Mouse (Mus musculus) ES-Bruce4 (cell line): Measurements from ENCODE around the gene Erp44. TPM values are rescaled to one million over a fixed set of nuclear protein-coding genes. Genes with fewer than 3 reads are reported as not detected.

ENCODE experiments used
- H3K27ac ChIP-seq: 2 replicates; pipeline ENCODE4 v1.5.1; 2012; ENCODE audit warnings: low read length, inconsistent platforms; ENCODE audit not compliant: insufficient read depth
- H3K27me3 ChIP-seq: 2 replicates; pipeline ENCODE4 v1.6.1; 2012; ENCODE audit warnings: mild to moderate bottlenecking, low read length, inconsistent platforms; ENCODE audit not compliant: control insufficient read depth, poor library complexity, insufficient read depth, severe bottlenecking
- H3K36me3 ChIP-seq: 2 replicates; pipeline ENCODE4 v1.6.1; 2012; ENCODE audit warnings: inconsistent platforms, mild to moderate bottlenecking, low read length, moderate library complexity; ENCODE audit not compliant: control insufficient read depth, poor library complexity, insufficient read depth, severe bottlenecking
- H3K4me1 ChIP-seq: one replicate; pipeline ENCODE4 v1.8.1; 2011; ENCODE audit warnings: low read length; ENCODE audit not compliant: control insufficient read depth, insufficient read depth
- H3K4me3 ChIP-seq: 2 replicates; pipeline ENCODE4 v1.5.1; 2011; ENCODE audit warnings: low read depth, mild to moderate bottlenecking, low read length
- H3K9ac ChIP-seq: 2 replicates; pipeline ENCODE4 v1.6.1; 2012; ENCODE audit warnings: low read depth, mild to moderate bottlenecking, inconsistent platforms; ENCODE audit not compliant: poor library complexity, severe bottlenecking
- H3K9me3 ChIP-seq: replicated peaks from 2 replicates; pipeline ENCODE4 v1.6.1; 2012; ENCODE audit warnings: mild to moderate bottlenecking, low read length, inconsistent platforms; ENCODE audit not compliant: control insufficient read depth, poor library complexity, insufficient read depth, severe bottlenecking
- CTCF ChIP-seq: IDR thresholded peaks from one replicate; pipeline ENCODE4 v1.8.1; 2011; ENCODE audit warnings: low read depth, low read length
- EP300 ChIP-seq: IDR thresholded peaks from 2 replicates; pipeline ENCODE4 v1.6.1; 2011; ENCODE audit warnings: low read depth, low read length; ENCODE audit not compliant: insufficient read depth
- POLR2A ChIP-seq: IDR thresholded peaks from one replicate; pipeline ENCODE4 v1.8.1; 2011; ENCODE audit warnings: low read length; ENCODE audit not compliant: insufficient read depth
- polyA plus RNA-seq: library from polyadenylated mRNA; stranded (reverse); fragments of >200 nt; gene quantifications from 2 replicates; pipeline ENCODE4 v1.2.4, GENCODE M21; 2011; ENCODE audit warnings: low read depth; ENCODE audit not compliant: missing spikeins, insufficient read depth, insufficient read length

Gene Erp44
- polyA plus RNA-seq, 1 experiment = 67.6 TPM

GRCm38 (mm10) chr4:48314814-48315213 lies 35.5 kb upstream of the Erp44 start:
- Histone ChIP-seq H3K27me3 (no peaks in the 10 kb centered on the region), H3K4me1 (no peaks in the 10 kb centered on the region), H3K9ac (no peak overlapping the region), H3K27ac (no peak overlapping the region), H3K9me3 (no peaks in the 10 kb centered on the region), H3K4me3 (no peak overlapping the region), H3K36me3 (no peaks in the 10 kb centered on the region)
- TF ChIP-seq EP300 = no peak
- TF ChIP-seq CTCF = no peak
- TF ChIP-seq POLR2A = no peak

DNA sequence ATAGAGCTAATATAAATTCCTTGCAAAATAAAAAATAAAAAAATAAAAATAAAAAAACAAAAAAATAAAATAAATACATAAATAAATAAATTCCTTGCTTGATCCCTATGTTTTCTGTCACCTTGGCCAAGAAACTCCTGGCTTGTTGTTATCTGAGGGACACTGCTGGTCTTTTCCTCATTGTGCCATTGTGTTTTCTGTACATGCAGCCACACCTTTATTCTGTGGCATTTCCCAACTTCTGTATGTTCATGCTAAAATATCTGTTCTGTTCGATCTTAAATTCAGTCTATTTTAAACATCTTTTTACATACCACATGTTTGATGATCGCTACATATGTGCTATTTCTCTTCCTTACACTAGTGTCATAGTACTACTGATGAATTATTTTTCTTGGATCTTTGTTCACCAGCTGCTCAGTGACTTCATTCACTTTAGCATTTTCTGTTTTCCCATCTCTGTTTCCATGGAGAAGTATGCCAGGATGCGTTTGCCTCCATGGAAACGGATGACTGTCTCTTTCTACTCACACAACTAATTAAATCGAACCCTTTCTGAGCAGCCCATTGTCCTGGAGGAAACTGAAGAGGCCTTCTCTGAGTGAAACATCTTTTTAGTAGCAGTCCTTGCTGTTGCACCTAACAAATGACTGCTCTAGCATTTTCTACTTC lies 7.9 kb upstream of the Erp44 start:
- no peak for TF ChIP-seq CTCF
- TF ChIP-seq POLR2A = no peak
- TF ChIP-seq EP300 = no peak
- Histone ChIP-seq H3K27me3 (no peaks in the 10 kb centered on the region), H3K36me3 (no peaks in the 10 kb centered on the region), H3K27ac (no peak overlapping the region), H3K4me1 (no peaks in the 10 kb centered on the region), H3K9ac (no peak overlapping the region), H3K4me3 (no peak overlapping the region), H3K9me3 (no peaks in the 10 kb centered on the region)

- no peak for TF ChIP-seq EP300
- no peak for TF ChIP-seq CTCF
- no peak for TF ChIP-seq POLR2A
- Histone ChIP-seq H3K9me3 (no peaks in the 10 kb centered on the region), H3K27me3 (no peaks in the 10 kb centered on the region), H3K4me3 (no peak overlapping the region), H3K27ac (no peak overlapping the region), H3K4me1 (no peaks in the 10 kb centered on the region), H3K9ac (no peak overlapping the region), H3K36me3 (no peaks in the 10 kb centered on the region)
These were observed 1.8 kb upstream of the Erp44 start for GRCm38 (mm10) chr4:48281121-48281520.

- TF ChIP-seq CTCF = no peak
- TF ChIP-seq EP300 = no peak
- TF ChIP-seq POLR2A = no peak
- peak overlapping the region; percentile 49 for H3K9ac ChIP-seq
- H3K27ac ChIP-seq = no peak overlapping the region
- no peaks in the 10 kb centered on the region for H3K4me1 ChIP-seq
- H3K4me3 ChIP-seq = peak overlapping the region; percentile 80
- H3K27me3 ChIP-seq = no peaks in the 10 kb centered on the region
- H3K36me3 ChIP-seq = no peaks in the 10 kb centered on the region
- no peaks in the 10 kb centered on the region for H3K9me3 ChIP-seq
These were observed 431 bp downstream of the Erp44 start for GRCm38 (mm10) chr4:48278757-48279497.

DNA sequence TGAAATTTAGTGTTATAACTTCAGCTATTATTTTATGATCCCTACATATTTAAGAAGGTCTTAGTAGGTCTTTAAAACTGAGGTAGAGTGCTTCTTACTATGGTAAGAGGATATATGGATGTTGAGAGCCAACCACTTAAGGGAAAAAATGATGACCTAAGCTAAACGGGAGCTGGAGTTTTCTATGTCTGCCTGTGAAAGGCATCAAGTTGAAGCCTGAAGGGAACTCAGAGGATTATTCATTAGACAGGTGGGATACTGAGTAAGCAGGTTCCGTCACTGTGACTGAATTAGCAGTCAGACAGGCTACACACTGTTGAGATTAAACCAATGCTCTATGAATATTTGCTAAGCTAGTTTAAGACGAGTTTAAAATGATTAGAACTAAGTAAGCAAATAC lies 2.3 kb downstream of the Erp44 start:
- Histone ChIP-seq H3K4me1 (no peaks in the 10 kb centered on the region), H3K9me3 (no peaks in the 10 kb centered on the region), H3K9ac (no peak overlapping the region), H3K27ac (no peak overlapping the region), H3K4me3 (no peak overlapping the region), H3K27me3 (no peaks in the 10 kb centered on the region), H3K36me3 (no peaks in the 10 kb centered on the region)
- no peak for TF ChIP-seq POLR2A
- TF ChIP-seq EP300 = no peak
- TF ChIP-seq CTCF = no peak

DNA sequence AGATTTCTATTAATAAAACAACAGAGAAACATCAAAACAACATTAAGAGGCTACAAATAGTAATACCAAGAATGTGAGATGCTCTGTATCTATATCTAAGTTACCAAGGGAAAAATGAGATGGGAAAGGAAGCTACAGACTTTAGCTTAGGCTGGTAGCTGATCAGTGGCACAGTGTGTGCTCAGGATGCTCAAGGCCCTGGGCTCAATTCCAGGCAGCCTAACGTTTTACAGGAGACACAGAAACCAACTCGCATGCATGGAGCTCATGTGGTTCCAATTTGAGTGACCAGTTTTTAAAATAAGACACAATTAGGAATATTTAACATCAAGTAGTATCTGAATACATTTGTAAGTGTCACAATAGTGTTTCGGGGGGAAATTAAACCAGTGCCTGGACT lies 3.6 kb downstream of the Erp44 start:
- no peaks in the 10 kb centered on the region for H3K9me3 ChIP-seq
- TF ChIP-seq EP300 (no peak), POLR2A (no peak), CTCF (no peak)
- H3K27me3 ChIP-seq = no peaks in the 10 kb centered on the region
- H3K36me3 ChIP-seq = no peaks in the 10 kb centered on the region
- H3K4me1 ChIP-seq = no peaks in the 10 kb centered on the region
- H3K4me3 ChIP-seq = no peak overlapping the region
- H3K9ac ChIP-seq = no peak overlapping the region
- no peak overlapping the region for H3K27ac ChIP-seq
